Mouse (Mus musculus): ENCODE measurements around the gene Usp47.

GRCm38 (mm10) chr7:112022506-112023149 is 676 bp upstream of the Usp47 start:
- TF ChIP-seq TAL1 (IDR thresholded peaks at IDR 0.05; ENCODE audit: low read length): no peak
- no peak for TF ChIP-seq GATA1 (IDR thresholded peaks at IDR 0.05; ENCODE audit: low read length)

Data from erythroblast, embryonic 14.5 days (primary cell).